Mouse (Mus musculus) liver, postnatal 0 days (tissue): Measurements from ENCODE around the gene Nepro.

Experiments used
- CTCF ChIP-seq: sonication (generic); IDR thresholded peaks from 2 replicates; pipeline ENCODE4 v1.5.1; 2016; ENCODE audit warnings: antibody characterized with exemption, low read depth
- EP300 ChIP-seq: IDR thresholded peaks from 2 replicates; pipeline ENCODE4 v1.6.1; 2016; ENCODE audit warnings: antibody characterized with exemption, low read depth, mild to moderate bottlenecking

DNA sequence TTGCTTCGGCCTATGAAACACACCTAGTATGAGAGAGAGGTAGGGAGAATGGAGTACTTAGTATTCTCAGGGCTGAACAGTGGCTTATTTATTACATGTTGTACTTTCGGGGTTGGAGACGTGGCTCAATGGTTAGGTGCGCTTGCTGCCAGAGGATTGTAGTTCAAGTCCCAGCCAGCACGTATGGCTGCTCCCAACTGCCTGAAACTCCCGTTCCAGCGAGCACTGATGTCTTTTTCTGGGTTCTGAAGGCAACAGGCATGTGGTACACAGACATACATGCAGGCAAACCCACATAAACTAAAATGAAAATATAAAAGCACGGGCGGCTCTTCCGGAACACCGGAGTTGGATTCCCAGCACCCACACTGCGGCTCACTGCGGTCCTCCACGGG, 21.4 kb downstream of the Nepro start:
- TF ChIP-seq CTCF (no peak), EP300 (no peak)
